Mouse (Mus musculus) liver, postnatal 0 days (tissue): Measurements from ENCODE around the gene Ndufab1. TPM values are rescaled to one million over a fixed set of nuclear protein-coding genes. Genes with fewer than 3 reads are reported as not detected.

ENCODE experiments used
- ATAC-seq: fragments of 200-750 bp; cut with Nextera tagmentation; 2 replicates; pipeline ENCODE4 v1.8.0; 2017; ENCODE audit warnings: mild to moderate bottlenecking, moderate library complexity
- DNase-seq: peaks from one replicate; pipeline ENCODE4 v3.0.0-alpha.2; 2016
- H3K27ac ChIP-seq: fragments of 300-500 bp; sonication (generic); 2 replicates; pipeline ENCODE4 v1.5.1; 2014; ENCODE audit warnings: antibody characterized with exemption, moderate library complexity, mild to moderate bottlenecking, low read depth
- H3K27me3 ChIP-seq: fragments of 300-500 bp; sonication (generic); 2 replicates; pipeline ENCODE4 v1.6.1; 2014; ENCODE audit warnings: low read length, control low read depth, mixed read lengths; ENCODE audit not compliant: insufficient read depth
- H3K36me3 ChIP-seq: fragments of 300-500 bp; sonication (generic); replicated peaks from 2 replicates; pipeline ENCODE4 v1.6.1; 2014; ENCODE audit warnings: mild to moderate bottlenecking, control low read depth, low read length, moderate library complexity, mixed read lengths; ENCODE audit not compliant: insufficient read depth
- H3K4me1 ChIP-seq: fragments of 300-500 bp; sonication (generic); 2 replicates; pipeline ENCODE4 v1.6.1; 2014; ENCODE audit warnings: antibody characterized with exemption, mild to moderate bottlenecking, control low read depth; ENCODE audit not compliant: insufficient read depth
- H3K4me2 ChIP-seq: fragments of 300-500 bp; sonication (generic); 2 replicates; pipeline ENCODE4 v1.6.1; 2014; ENCODE audit warnings: low read depth, mild to moderate bottlenecking, low read length, moderate library complexity, mixed read lengths
- H3K4me3 ChIP-seq: fragments of 300-500 bp; sonication (generic); 2 replicates; pipeline ENCODE4 v1.5.1; 2014; ENCODE audit warnings: low read depth, low read length
- H3K9ac ChIP-seq: fragments of 300-500 bp; sonication (generic); replicated peaks from 2 replicates; pipeline ENCODE4 v1.6.1; 2014; ENCODE audit warnings: mild to moderate bottlenecking, moderate library complexity
- H3K9me3 ChIP-seq: fragments of 300-500 bp; sonication (generic); 2 replicates; pipeline ENCODE4 v1.6.1; 2016; ENCODE audit warnings: mild to moderate bottlenecking, control low read depth, low read length, mixed read lengths
- CTCF ChIP-seq: sonication (generic); IDR thresholded peaks from 2 replicates; pipeline ENCODE4 v1.5.1; 2016; ENCODE audit warnings: antibody characterized with exemption, low read depth
- EP300 ChIP-seq: IDR thresholded peaks from 2 replicates; pipeline ENCODE4 v1.6.1; 2016; ENCODE audit warnings: antibody characterized with exemption, low read depth, mild to moderate bottlenecking
- WGBS: fragments of 180-500 bp; shearing (Covaris S2); extraction: QIAGEN DNeasy Blood & Tissue Kit; methylation state at CpG from one replicate; pipeline ENCODE4 v1.1.7; 2014; ENCODE audit not compliant: insufficient replicate concordance; 5-methylcytosine and 5-hydroxymethylcytosine counted together
- polyA plus RNA-seq: library from polyadenylated mRNA; unstranded; fragments of >200 nt; fragmentation: Nextera tagmentation; extraction: Ambion mirVana; gene quantifications from 2 replicates; pipeline ENCODE4 v1.2.1, GENCODE M21; 2015

Gene Ndufab1
- polyA plus RNA-seq, 1 experiment from 2014 or later: 564 TPM

GRCm38 (mm10) chr7:122099222-122099621 lies 2.5 kb downstream of the Ndufab1 start:
- DNase-seq (peak; percentile 55), ATAC-seq (peak; percentile 18; the same call in 1 of the 2 replicates)
- WGBS: 51% methylated on average over 4 of the region's 4 CpGs
- Histone ChIP-seq H3K27ac (no peak overlapping the region), H3K4me3 (no peak overlapping the region), H3K4me1 (peaks cover 9% of the 10 kb centered on the region), H3K4me2 (peak overlapping the region; percentile 6; the same call in 1 of the 2 replicates), H3K27me3 (no peaks in the 10 kb centered on the region), H3K9me3 (no peaks in the 10 kb centered on the region), H3K36me3 (peaks cover 32% of the 10 kb centered on the region), H3K9ac (no peak overlapping the region)
- TF ChIP-seq EP300 (no peak), CTCF (peak; percentile 97)

GRCm38 (mm10) chr7:122098009-122098408 lies 3.7 kb downstream of the Ndufab1 start:
- DNase-seq: no peak
- Histone ChIP-seq H3K4me2 (no peak overlapping the region), H3K4me3 (no peak overlapping the region), H3K9me3 (no peaks in the 10 kb centered on the region), H3K36me3 (peaks cover 42% of the 10 kb centered on the region), H3K9ac (no peak overlapping the region), H3K4me1 (peaks cover 9% of the 10 kb centered on the region), H3K27me3 (no peaks in the 10 kb centered on the region), H3K27ac (no peak overlapping the region)
- TF ChIP-seq EP300 (no peak), CTCF (no peak)
- ATAC-seq: no peak
- 76% methylated on average over 3 of the region's 3 CpGs for WGBS

- TF ChIP-seq EP300 (no peak), CTCF (peak; percentile 57)
- Histone ChIP-seq H3K9ac (no peak overlapping the region), H3K4me2 (no peak overlapping the region), H3K27me3 (no peaks in the 10 kb centered on the region), H3K4me3 (no peak overlapping the region), H3K9me3 (no peaks in the 10 kb centered on the region), H3K27ac (no peak overlapping the region), H3K36me3 (peaks cover 66% of the 10 kb centered on the region), H3K4me1 (0 out of 2 replicates have a peak, but pooled peaks cover 2% of the 10 kb centered on the region)
- no peak for ATAC-seq
- WGBS: 79% methylated on average over 2 of the region's 2 CpGs
- DNase-seq: no peak
Observed at GRCm38 (mm10) chr7:122094564-122095330, 6.9 kb downstream of the Ndufab1 start.

GRCm38 (mm10) chr7:122087195-122087982 lies 14.3 kb downstream of the Ndufab1 start:
- ATAC-seq (peak; percentile 27; the same call in 1 of the 2 replicates), DNase-seq (no peak)
- H3K4me2 ChIP-seq: no peak overlapping the region
- H3K27ac ChIP-seq: no peak overlapping the region
- no peaks in the 10 kb centered on the region for H3K27me3 ChIP-seq
- no peak overlapping the region for H3K9ac ChIP-seq
- H3K9me3 ChIP-seq: no peaks in the 10 kb centered on the region
- TF ChIP-seq CTCF (no peak), EP300 (no peak)
- H3K4me1 ChIP-seq: no peaks in the 10 kb centered on the region
- WGBS: 83% methylated on average over 11 of the region's 11 CpGs
- no peak overlapping the region for H3K4me3 ChIP-seq
- peaks cover 53% of the 10 kb centered on the region for H3K36me3 ChIP-seq

GRCm38 (mm10) chr7:122081071-122081470 lies 20.6 kb downstream of the Ndufab1 start:
- ATAC-seq (no peak), DNase-seq (no peak)
- H3K27ac ChIP-seq: no peak overlapping the region
- no peak for TF ChIP-seq EP300
- TF ChIP-seq CTCF: no peak
- peaks cover 47% of the 10 kb centered on the region for H3K36me3 ChIP-seq
- no peaks in the 10 kb centered on the region for H3K4me1 ChIP-seq
- no peaks in the 10 kb centered on the region for H3K27me3 ChIP-seq
- H3K4me2 ChIP-seq: no peak overlapping the region
- no peak overlapping the region for H3K4me3 ChIP-seq
- no peak overlapping the region for H3K9ac ChIP-seq
- 75% methylated on average over 1 of the region's 1 CpGs for WGBS
- no peaks in the 10 kb centered on the region for H3K9me3 ChIP-seq
